Mouse (Mus musculus): ENCODE measurements around the gene Ano6.

DNA sequence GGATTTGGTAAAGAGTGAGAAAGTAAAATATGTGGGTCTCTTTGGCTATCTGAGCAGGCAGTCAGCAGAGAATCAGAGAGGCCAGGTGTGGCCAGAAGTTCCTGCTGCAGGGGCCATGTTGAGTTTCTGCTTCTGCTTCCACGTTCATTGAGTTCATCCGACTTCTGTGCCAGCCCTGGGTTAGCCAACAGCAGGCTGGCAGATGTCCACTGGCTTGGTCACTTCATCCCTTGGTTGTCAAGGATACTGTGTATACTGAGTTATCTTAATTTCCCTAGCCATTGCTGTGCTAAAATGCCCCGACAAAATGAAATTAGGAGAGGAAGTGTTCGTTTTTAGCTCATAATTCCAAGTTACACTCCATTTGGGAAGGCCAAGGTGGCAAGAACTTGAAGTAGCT lies 21.1 kb upstream of the Ano6 start:
- TF ChIP-seq POLR2A (IDR thresholded peaks at IDR 0.05; ENCODE audit: borderline replicate concordance, control insufficient read depth, low read depth, low read length) (no peak), CTCF (IDR thresholded peaks at IDR 0.05; ENCODE audit: control insufficient read depth, insufficient read depth, low read length) (no peak)

Data from bone marrow, adult 2 months (tissue).